Mouse (Mus musculus) myocyte (in vitro differentiated cells): ENCODE data around the gene Arpc1b. TPM values are rescaled to one million over a fixed set of nuclear protein-coding genes. Genes with fewer than 3 reads are reported as not detected.
"Not testable (repeated sequence)": the region's sequence is repeated elsewhere in the genome, so short reads cannot be mapped to it uniquely, and the experiment has no call there.

Source experiments
- H3K27me3 ChIP-seq: one replicate; pipeline ENCODE4 v1.6.1; 2011; ENCODE audit not compliant: control insufficient read depth, insufficient read depth, insufficient read length
- H3K36me3 ChIP-seq: one replicate; pipeline ENCODE4 v1.6.1; 2011; ENCODE audit not compliant: control insufficient read depth, insufficient read depth
- H3K4me2 ChIP-seq: one replicate; pipeline ENCODE4 v1.6.1; 2011; ENCODE audit warnings: low read depth, control low read depth
- H3K4me3 ChIP-seq: one replicate; pipeline ENCODE4 v1.5.1; 2011; ENCODE audit warnings: mild to moderate bottlenecking, control low read depth, moderate library complexity
- H3K79me2 ChIP-seq: one replicate; pipeline ENCODE4 v1.6.1; 2011; ENCODE audit not compliant: control insufficient read depth, insufficient read depth
- H3ac ChIP-seq: one replicate; pipeline ENCODE4 v1.6.1; 2011; ENCODE audit not compliant: control insufficient read depth, insufficient read length
- CEBPB ChIP-seq: IDR thresholded peaks from 2 replicates; pipeline ENCODE4 v1.6.1; 2011; ENCODE audit warnings: mild to moderate bottlenecking, moderate library complexity; ENCODE audit not compliant: poor library complexity, insufficient read depth, severe bottlenecking
- E2F4 ChIP-seq: IDR thresholded peaks from one replicate; pipeline ENCODE4 v1.6.1; 2011; ENCODE audit warnings: mild to moderate bottlenecking, control low read depth, moderate library complexity; ENCODE audit not compliant: insufficient read depth
- MAX ChIP-seq: IDR thresholded peaks from one replicate; pipeline ENCODE4 v1.6.1; 2011; ENCODE audit warnings: low read depth, mild to moderate bottlenecking, control low read depth
- MYOD1 ChIP-seq, 3 experiments: IDR thresholded peaks; one replicate each; pipeline ENCODE4 v1.6.1; 2011; ENCODE audit warnings: control low read depth in 2 of 3, low read depth in 2 of 3, mild to moderate bottlenecking in 2 of 3, moderate library complexity in 1 of 3; ENCODE audit not compliant: insufficient read length in 2 of 3, control insufficient read depth in 1 of 3
- MYOG ChIP-seq, 3 experiments: IDR thresholded peaks; one replicate each; pipeline ENCODE4 v1.6.1; 2011; ENCODE audit warnings: control low read depth in 2 of 3, low read depth in 2 of 3, mild to moderate bottlenecking in 2 of 3; ENCODE audit not compliant: insufficient read length in 2 of 3, control insufficient read depth in 1 of 3, insufficient read depth in 1 of 3
- POLR2A ChIP-seq: IDR thresholded peaks from one replicate; pipeline ENCODE4 v1.6.1; 2011; ENCODE audit warnings: low read depth, mild to moderate bottlenecking, control low read depth, moderate library complexity; ENCODE audit not compliant: insufficient read length
- POLR2AphosphoS2 ChIP-seq: IDR thresholded peaks from one replicate; pipeline ENCODE4 v1.6.1; 2011; ENCODE audit warnings: low read depth, control low read depth; ENCODE audit not compliant: insufficient read length
- REST ChIP-seq: IDR thresholded peaks from one replicate; pipeline ENCODE4 v1.6.1; 2011; ENCODE audit warnings: mild to moderate bottlenecking, control low read depth, moderate library complexity; ENCODE audit not compliant: insufficient read depth, insufficient read length
- SRF ChIP-seq: IDR thresholded peaks from one replicate; pipeline ENCODE4 v1.6.1; 2011; ENCODE audit warnings: low read depth; ENCODE audit not compliant: control insufficient read depth, insufficient read length
- TCF12 ChIP-seq: IDR thresholded peaks from one replicate; pipeline ENCODE4 v1.6.1; 2011; ENCODE audit warnings: mild to moderate bottlenecking, control low read depth; ENCODE audit not compliant: poor library complexity, insufficient read depth, severe bottlenecking
- TCF3 ChIP-seq: IDR thresholded peaks from one replicate; pipeline ENCODE4 v1.6.1; 2011; ENCODE audit warnings: low read depth, control low read depth; ENCODE audit not compliant: insufficient read length
- USF1 ChIP-seq: IDR thresholded peaks from one replicate; pipeline ENCODE4 v1.6.1; 2011; ENCODE audit warnings: low read depth, mild to moderate bottlenecking, control low read depth, moderate library complexity
- polyA plus RNA-seq: library from polyadenylated mRNA; unstranded; fragments of >200 nt; fragmentation: generic; extraction: Trizol; gene quantifications from one replicate; pipeline ENCODE4 v1.2.1, GENCODE M21; 2012; ENCODE audit warnings: missing spikeins

Arpc1b gene
- polyA plus RNA-seq, 1 experiment, result 482 TPM

DNA sequence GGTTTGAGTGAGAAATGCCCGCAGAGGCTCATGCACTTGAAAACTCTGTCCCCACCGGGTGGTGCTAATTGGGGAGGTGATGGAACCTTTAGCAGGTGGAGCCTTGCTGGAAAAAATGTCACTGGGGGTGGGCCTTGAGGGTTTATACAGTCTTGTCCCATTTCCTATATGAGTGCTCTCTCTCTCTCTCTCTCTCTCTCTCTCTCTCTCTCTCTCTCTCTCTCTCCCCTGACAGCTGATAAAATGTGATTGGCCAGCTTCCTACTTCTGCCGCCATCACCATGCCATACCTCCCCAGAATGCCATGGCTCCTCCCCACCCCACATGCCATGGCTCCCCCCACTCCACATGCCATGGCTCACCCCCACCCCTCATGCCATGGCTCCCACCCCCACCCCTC, 38.9 kb upstream of the Arpc1b start:
- Histone ChIP-seq H3K27me3 (peaks cover 12% of the 10 kb centered on the region), H3K79me2 (no peaks in the 10 kb centered on the region), H3K4me2 (no peak overlapping the region), H3K36me3 (no peaks in the 10 kb centered on the region), H3ac (no peak overlapping the region), H3K4me3 (no peak overlapping the region)
- TF ChIP-seq MYOD1 (IDR thresholded peaks at IDR 0.05; ENCODE audit: control insufficient read depth in 1 of 3, insufficient read length in 2 of 3, low read depth in 2 of 3) (no peak), E2F4 (no peak)

DNA sequence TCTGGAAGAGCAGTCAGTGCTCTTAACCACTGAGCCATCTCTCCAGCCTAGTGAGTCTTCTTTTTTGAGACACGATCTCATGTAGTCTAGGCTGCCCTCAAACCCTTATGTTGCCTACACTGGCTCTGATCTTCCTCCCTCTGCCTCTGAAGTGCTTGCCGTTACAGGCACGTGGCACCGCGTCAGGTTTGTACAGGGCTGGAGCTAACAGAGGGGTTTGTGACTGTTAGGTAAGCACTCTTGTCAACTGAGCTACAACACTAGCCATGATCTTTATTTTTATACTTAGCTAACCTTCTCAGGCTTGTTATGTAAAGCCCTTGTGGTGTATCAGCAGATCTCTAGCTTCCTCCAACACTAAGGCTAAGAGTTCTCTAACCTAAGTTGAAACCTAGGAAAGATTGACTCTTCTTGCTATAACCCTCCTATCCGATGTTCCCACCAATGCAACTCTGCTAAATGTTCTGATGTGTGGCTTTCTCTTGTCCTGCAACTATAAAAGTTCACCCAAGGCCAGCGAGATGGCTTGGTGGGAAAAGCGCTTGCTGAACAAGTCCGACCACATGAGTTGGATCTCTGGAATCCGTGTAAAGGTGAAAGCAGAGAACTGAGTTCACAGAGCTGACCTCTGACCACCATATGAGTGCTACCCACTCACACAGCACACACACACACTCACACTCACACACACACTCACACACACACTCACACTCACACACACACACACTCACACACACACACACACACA, 32.0 kb upstream of the Arpc1b start:
- Histone ChIP-seq H3K4me2 (no peak overlapping the region), H3K27me3 (peaks cover 7% of the 10 kb centered on the region), H3K79me2 (peaks cover 32% of the 10 kb centered on the region), H3K4me3 (no peak overlapping the region), H3ac (no peak overlapping the region), H3K36me3 (no peaks in the 10 kb centered on the region)
- no peak for TF ChIP-seq USF1
- TF ChIP-seq MYOD1 (IDR thresholded peaks at IDR 0.05; ENCODE audit: control insufficient read depth in 1 of 3, insufficient read length in 2 of 3, low read depth in 2 of 3), result no peak
- TF ChIP-seq CEBPB, result no peak
- no peak for TF ChIP-seq TCF3
- TF ChIP-seq MYOG (IDR thresholded peaks at IDR 0.05; ENCODE audit: control insufficient read depth in 1 of 3, insufficient read depth in 1 of 3, insufficient read length in 2 of 3, low read depth in 2 of 3), result no peak
- no peak for TF ChIP-seq POLR2A
- no peak for TF ChIP-seq E2F4
- no peak for TF ChIP-seq REST
- TF ChIP-seq SRF, result no peak
- TF ChIP-seq POLR2AphosphoS2, result no peak
- TF ChIP-seq TCF12, result no peak
- no peak for TF ChIP-seq MAX

DNA sequence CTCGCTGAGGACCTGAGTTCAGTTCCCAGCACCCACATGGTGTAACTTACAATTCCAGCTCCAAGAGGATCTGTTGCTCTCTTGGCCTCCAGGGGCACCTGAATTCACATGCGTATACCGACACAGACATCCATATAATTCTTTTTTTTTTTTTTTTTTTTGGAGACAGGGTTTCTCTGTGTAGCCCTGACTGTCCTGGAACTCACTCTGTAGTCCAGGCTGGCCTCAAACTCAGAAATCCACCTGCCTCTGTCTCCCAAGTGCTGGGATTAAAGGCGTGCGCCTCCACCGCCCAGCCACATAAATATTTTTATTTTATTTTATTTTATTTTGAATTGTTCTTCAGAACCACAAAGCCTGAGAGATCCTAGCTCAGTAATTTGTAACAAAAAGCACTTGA, 30.8 kb upstream of the Arpc1b start:
- peak overlapping the region; percentile 72 for H3K4me2 ChIP-seq
- H3K79me2 ChIP-seq, result peaks cover 42% of the 10 kb centered on the region
- H3K27me3 ChIP-seq, H3K36me3 ChIP-seq: not testable (repeated sequence)
- peak overlapping the region; percentile 77 for H3K4me3 ChIP-seq
- peak overlapping the region; percentile 70 for H3ac ChIP-seq

DNA sequence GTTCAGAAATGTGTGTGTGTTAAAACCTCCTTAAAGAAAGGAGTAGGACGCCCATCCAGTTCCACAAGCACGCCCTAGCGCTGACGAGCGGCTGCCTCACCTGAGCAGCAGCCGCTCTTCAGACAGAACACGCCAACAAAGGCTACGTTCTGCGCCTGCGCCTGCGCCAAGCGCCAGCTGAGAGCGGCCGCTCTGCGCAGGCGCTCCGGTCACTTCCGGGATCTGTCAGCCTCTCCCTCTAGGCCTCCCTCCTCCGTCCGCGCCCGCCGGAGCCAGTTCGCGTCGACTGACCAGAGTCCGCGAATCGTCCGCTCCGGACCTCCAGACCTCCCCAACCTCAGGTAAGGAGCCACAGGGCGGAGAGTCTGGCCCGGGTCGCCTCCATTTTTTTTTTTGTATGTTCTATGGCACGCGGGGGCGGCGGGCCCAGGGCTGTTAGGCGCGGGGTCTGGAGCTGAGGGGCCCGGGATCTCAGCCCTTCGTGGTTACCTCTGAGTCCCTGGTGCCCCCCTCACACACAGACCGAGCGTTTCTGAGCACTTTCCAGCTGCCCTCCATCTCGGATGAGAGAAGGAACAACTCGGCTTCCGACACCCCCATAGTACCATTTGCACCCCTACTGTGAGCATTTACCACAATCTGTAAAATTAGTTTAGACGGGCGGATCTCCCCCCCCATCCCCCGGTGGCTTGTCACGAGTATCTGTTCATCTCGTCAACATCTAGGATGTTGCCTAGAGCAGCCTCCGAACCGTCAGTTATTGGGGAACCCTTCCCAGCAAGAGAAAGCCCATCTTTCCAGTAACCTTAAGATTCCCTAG, 30.2 kb upstream of the Arpc1b start, which contains the start of the genes Arpc1a and Kpna7:
Arpc1a (plus strand) TSS at position 199 of the 820 bp plus-strand sequence.
Kpna7 (minus strand) TSS at position 399 of the 820 bp plus-strand sequence.
- H3K36me3 ChIP-seq, result no peaks in the 10 kb centered on the region

DNA sequence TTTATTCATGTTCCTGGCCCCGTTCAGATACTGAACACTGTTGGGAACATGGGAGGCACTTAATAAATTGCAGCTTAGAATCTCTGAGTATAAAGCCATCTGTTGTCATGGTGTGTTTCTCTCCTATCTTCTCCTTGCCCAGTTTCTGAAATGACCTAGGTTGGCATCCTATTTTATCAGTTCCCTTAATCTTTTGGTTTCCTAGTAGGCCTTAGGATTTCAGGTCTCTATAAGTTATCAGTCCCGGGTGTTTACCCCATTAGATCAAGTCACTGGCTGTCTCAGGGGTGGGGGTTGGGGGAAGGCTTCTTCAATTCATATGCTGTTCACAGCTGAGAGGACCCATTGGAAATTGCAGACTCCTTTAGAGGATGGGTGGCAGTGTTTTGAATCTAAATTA, 29.2 kb upstream of the Arpc1b start:
- H3K27me3 ChIP-seq, result no peaks in the 10 kb centered on the region
- H3K79me2 ChIP-seq, result peaks cover 58% of the 10 kb centered on the region
- no peaks in the 10 kb centered on the region for H3K36me3 ChIP-seq
- H3K4me3 ChIP-seq, result peak overlapping the region; percentile 77
- H3K4me2 ChIP-seq, result peak overlapping the region; percentile 81
- no peak overlapping the region for H3ac ChIP-seq
- no peak for TF ChIP-seq SRF
- no peak for TF ChIP-seq MYOD1 (IDR thresholded peaks at IDR 0.05; ENCODE audit: control insufficient read depth in 1 of 3, insufficient read length in 2 of 3, low read depth in 2 of 3)
- no peak for TF ChIP-seq E2F4
- TF ChIP-seq MYOG (IDR thresholded peaks at IDR 0.05; ENCODE audit: control insufficient read depth in 1 of 3, insufficient read depth in 1 of 3, insufficient read length in 2 of 3, low read depth in 2 of 3), result no peak
- TF ChIP-seq POLR2A, result no peak
- no peak for TF ChIP-seq MAX
- TF ChIP-seq USF1, result no peak
- no peak for TF ChIP-seq TCF3
- TF ChIP-seq POLR2AphosphoS2, result no peak
- no peak for TF ChIP-seq REST

More for the DNA sequence above, 30.2 kb upstream of the Arpc1b start, which contains the start of the genes Arpc1a and Kpna7:
- H3K27me3 ChIP-seq, result peaks cover 7% of the 10 kb centered on the region
- TF ChIP-seq POLR2AphosphoS2 (peak; percentile 73), POLR2A (peak; percentile 84), SRF (no peak), REST (no peak), TCF12 (no peak)
- peaks cover 48% of the 10 kb centered on the region for H3K79me2 ChIP-seq
- H3K4me2 ChIP-seq, result peak within 1 kb of the TSS; percentile 81
- peak within 1 kb of the TSS; percentile 70 for H3ac ChIP-seq
- H3K4me3 ChIP-seq, result peak within 1 kb of the TSS; percentile 77
